Mouse (Mus musculus) mature B cell (primary cell): ENCODE results near the gene Sprr2h.

ENCODE experiments used
- in situ Hi-C: fragments of 300-500 bp; cut with MboI; formaldehyde crosslinking; loops from 2 replicates; pipeline ENCODE4 v1.14.3; 2019

Gene Sprr2h

GRCm38 (mm10) chr3:92385385-92385784 is at the start of gene Sprr2h:
TSS of gene Sprr2h (plus strand) at chr3:92385685.
- in situ Hi-C loops = no loop called here

- in situ Hi-C loops = no loop called here
Measured at GRCm38 (mm10) chr3:92336278-92336677, 49.2 kb upstream of the Sprr2h start.

- in situ Hi-C loops = no loop called here
Measured at GRCm38 (mm10) chr3:92338840-92339239, 46.6 kb upstream of the Sprr2h start, which contains the start of gene Sprr2d. TSS of gene Sprr2d (plus strand) at chr3:92339140.

GRCm38 (mm10) chr3:92351843-92352242 is 33.6 kb upstream of the Sprr2h start, which contains the start of gene Sprr2e:
TSS of gene Sprr2e (plus strand) at chr3:92352143.
- in situ Hi-C loops = no loop called here

GRCm38 (mm10) chr3:92361619-92362018 is 23.9 kb upstream of the Sprr2h start:
- in situ Hi-C loops = no loop called here

GRCm38 (mm10) chr3:92364887-92365286 is 20.6 kb upstream of the Sprr2h start, which contains the start of gene Sprr2f:
TSS of gene Sprr2f (plus strand) at chr3:92365187.
- in situ Hi-C loops = no loop called here

- in situ Hi-C loops = no loop called here
Measured at GRCm38 (mm10) chr3:92373613-92374012, 11.9 kb upstream of the Sprr2h start.

GRCm38 (mm10) chr3:92394301-92394700 is 8.8 kb downstream of the Sprr2h start:
- in situ Hi-C loops = no loop called here

GRCm38 (mm10) chr3:92407691-92408090 is 22.2 kb downstream of the Sprr2h start, which contains the start of gene Sprr2i:
TSS of gene Sprr2i (plus strand) at chr3:92407991.
- in situ Hi-C loops = no loop called here

GRCm38 (mm10) chr3:92417782-92418181 is 32.3 kb downstream of the Sprr2h start, which contains the start of gene Sprr2j-ps:
TSS of gene Sprr2j-ps (plus strand) at chr3:92418082.
- in situ Hi-C loops = no loop called here

- in situ Hi-C loops = no loop called here
Measured at GRCm38 (mm10) chr3:92429323-92429722, 43.8 kb downstream of the Sprr2h start, which contains the start of gene Gm9774. TSS of gene Gm9774 (minus strand) at chr3:92429423.

GRCm38 (mm10) chr3:92432282-92432681 is 46.8 kb downstream of the Sprr2h start, which contains the start of gene Sprr2k:
TSS of gene Sprr2k (plus strand) at chr3:92432582.
- in situ Hi-C loops = no loop called here
